Comparison of ENCODE assay signal across 9 mouse cellular contexts in genomic region chr4:62736421-62736820, GRCm38 (mm10).
DNase-seq lines count a peak whose midpoint lies in the region; ATAC-seq and TF ChIP-seq lines count a peak whose summit lies in the region.
"Had no signal": no experiment of that assay in that cellular context is flagged by ENCODE, and none has a peak within 500 bp of the region (broad histone marks: within the 10 kb centered on the region; RNA-seq: fewer than 3 reads in every experiment).

No protein-coding gene starts in this region.

- H3K79me2 ChIP-seq in liver, adult 2 months (ENCODE audit: control insufficient read depth, insufficient read depth, low read length), result no peaks in the 10 kb centered on the region

- H3K36me3 ChIP-seq in liver, adult 2 months (ENCODE audit: control insufficient read depth, insufficient read depth, low read length), result no peaks in the 10 kb centered on the region
- H3K36me3 ChIP-seq in liver, embryonic 12.5 days, result no peaks in the 10 kb centered on the region
- H3K36me3 ChIP-seq in heart, postnatal 0 days (replicated peaks; ENCODE audit: control insufficient read depth, insufficient read depth, low read length), result no peaks in the 10 kb centered on the region
- H3K36me3 ChIP-seq in midbrain, embryonic 13.5 days, result no peaks in the 10 kb centered on the region
- H3K36me3 ChIP-seq: neural tube, embryonic 12.5 days had no signal

- no peak overlapping the region for H3K4me2 ChIP-seq in liver, embryonic 12.5 days
- H3K4me2 ChIP-seq in heart, postnatal 0 days (ENCODE audit: low read depth, low read length), result peak overlapping the region; percentile 12; the same call in 1 of the 2 replicates
- H3K4me2 ChIP-seq in midbrain, embryonic 13.5 days (replicated peaks), result no peak overlapping the region
- H3K4me2 ChIP-seq: neural tube, embryonic 12.5 days had no signal

- no peak for TF ChIP-seq CTCF in liver, adult 2 months (IDR thresholded peaks at IDR 0.05; ENCODE audit: low read depth, low read length)
- TF ChIP-seq CTCF in heart, postnatal 0 days (IDR thresholded peaks at IDR 0.05; ENCODE audit: low read depth), result no peak

- TF ChIP-seq EP300 in heart, postnatal 0 days (IDR thresholded peaks at IDR 0.05; ENCODE audit: low read depth), result 0 out of 2 replicates have a peak, but pooled peaks have one; percentile 12

- no peak for DNase-seq in liver, adult 2 months (ENCODE audit: extremely low read depth, low read depth, low spot score)
- DNase-seq in cerebellum, adult 9-10 months, result peak; percentile 48
- no peak for DNase-seq in heart, postnatal 0 days (ENCODE audit: low spot score)
- DNase-seq in lung, postnatal 36 days, result peak; percentile 48
- DNase-seq in T-cell, adult 2 months (ENCODE audit: low spot score), result no peak
- no peak for DNase-seq in adrenal gland, postnatal 25 days

- no peak overlapping the region for H3K9ac ChIP-seq in liver, adult 2 months (ENCODE audit: low read depth, low read length)
- no peak overlapping the region for H3K9ac ChIP-seq in liver, embryonic 12.5 days
- H3K9ac ChIP-seq in heart, postnatal 0 days (replicated peaks; ENCODE audit: low read depth, low read length), result peak overlapping the region; percentile 34
- no peak overlapping the region for H3K9ac ChIP-seq in midbrain, embryonic 13.5 days (replicated peaks)
- H3K9ac ChIP-seq: neural tube, embryonic 12.5 days had no signal

- no peaks in the 10 kb centered on the region for H3K27me3 ChIP-seq in liver, adult 2 months (ENCODE audit: control insufficient read depth, insufficient read depth, low read length)
- no peaks in the 10 kb centered on the region for H3K27me3 ChIP-seq in liver, embryonic 12.5 days (replicated peaks)
- H3K27me3 ChIP-seq in heart, postnatal 0 days (ENCODE audit: control insufficient read depth, insufficient read depth, low read length), result no peaks in the 10 kb centered on the region
- H3K27me3 ChIP-seq in midbrain, embryonic 13.5 days, result no peaks in the 10 kb centered on the region
- H3K27me3 ChIP-seq: neural tube, embryonic 12.5 days had no signal

- ATAC-seq in liver, embryonic 12.5 days, result no peak
- ATAC-seq in heart, postnatal 0 days (ENCODE audit: insufficient read depth, low read depth), result no peak
- no peak for ATAC-seq in midbrain, embryonic 13.5 days

- peak overlapping the region; percentile 57 for H3K27ac ChIP-seq in liver, adult 2 months (replicated peaks; ENCODE audit: insufficient read depth, low read depth, low read length)
- no peak overlapping the region for H3K27ac ChIP-seq in liver, embryonic 12.5 days
- H3K27ac ChIP-seq in heart, postnatal 0 days (ENCODE audit: low read depth), result peak overlapping the region; percentile 75
- H3K27ac ChIP-seq in midbrain, embryonic 13.5 days, result no peak overlapping the region
- H3K27ac ChIP-seq: neural tube, embryonic 12.5 days had no signal

- TF ChIP-seq POLR2A in liver, adult 2 months (IDR thresholded peaks at IDR 0.05; ENCODE audit: extremely low read depth, insufficient read depth, low read length), result no peak

- H3K4me3 ChIP-seq in liver, adult 2 months (ENCODE audit: insufficient read depth, low read depth, low read length), result no peak overlapping the region
- no peak overlapping the region for H3K4me3 ChIP-seq in liver, embryonic 12.5 days
- H3K4me3 ChIP-seq in heart, postnatal 0 days (ENCODE audit: low read depth, low read length), result no peak overlapping the region
- no peak overlapping the region for H3K4me3 ChIP-seq in midbrain, embryonic 13.5 days (replicated peaks)
- H3K4me3 ChIP-seq: neural tube, embryonic 12.5 days had no signal

- H3K4me1 ChIP-seq in liver, adult 2 months (ENCODE audit: control insufficient read depth, insufficient read depth, low read length), result no peaks in the 10 kb centered on the region
- H3K4me1 ChIP-seq in liver, embryonic 12.5 days, result peaks cover 30% of the 10 kb centered on the region
- H3K4me1 ChIP-seq in heart, postnatal 0 days (ENCODE audit: control insufficient read depth, insufficient read depth), result peaks cover 71% of the 10 kb centered on the region
- peaks cover 21% of the 10 kb centered on the region for H3K4me1 ChIP-seq in midbrain, embryonic 13.5 days (replicated peaks)

- no peaks in the 10 kb centered on the region for H3K9me3 ChIP-seq in liver, embryonic 12.5 days (replicated peaks)
- no peaks in the 10 kb centered on the region for H3K9me3 ChIP-seq in heart, postnatal 0 days (replicated peaks; ENCODE audit: control insufficient read depth, low read length)
- no peaks in the 10 kb centered on the region for H3K9me3 ChIP-seq in midbrain, embryonic 13.5 days
- H3K9me3 ChIP-seq: neural tube, embryonic 12.5 days had no signal

- WGBS in liver, adult 2 months, result 73% methylated on average over 7 of the region's 7 CpGs
- WGBS in liver, embryonic 12.5 days (ENCODE audit: insufficient replicate concordance), result 61% methylated on average over 7 of the region's 7 CpGs
- 13% methylated on average over 7 of the region's 7 CpGs for WGBS in heart, postnatal 0 days
- WGBS in midbrain, embryonic 13.5 days, result 63% methylated on average over 7 of the region's 7 CpGs

Comparison
In these comparisons a context has a peak if more than half of its experiments do, and no peak if none do; other contexts are left out.
1. H3K27ac ChIP-seq: peak in liver, adult 2 months (single experiment) and heart, postnatal 0 days (single experiment); none in liver, embryonic 12.5 days (single experiment) and midbrain, embryonic 13.5 days (single experiment).
2. DNase-seq: peak in cerebellum, adult 9-10 months (single experiment) and lung, postnatal 36 days (single experiment); none in liver, adult 2 months (single experiment), heart, postnatal 0 days (single experiment), T-cell, adult 2 months (single experiment) and adrenal gland, postnatal 25 days (single experiment).